Mouse (Mus musculus) embryonic fibroblast, embryonic 13.5 days (primary cell): Measurements from ENCODE around the gene Aph1a.

Experiments used
- CTCF ChIP-seq: IDR thresholded peaks from 2 replicates; pipeline ENCODE4 v1.5.1; 2011; ENCODE audit warnings: mild to moderate bottlenecking, control low read depth, low read length, moderate library complexity, borderline replicate concordance; ENCODE audit not compliant: insufficient read depth
- POLR2A ChIP-seq: IDR thresholded peaks from 2 replicates; pipeline ENCODE4 v1.6.1; 2011; ENCODE audit warnings: low read depth, mild to moderate bottlenecking, control low read depth, low read length, moderate library complexity

DNA sequence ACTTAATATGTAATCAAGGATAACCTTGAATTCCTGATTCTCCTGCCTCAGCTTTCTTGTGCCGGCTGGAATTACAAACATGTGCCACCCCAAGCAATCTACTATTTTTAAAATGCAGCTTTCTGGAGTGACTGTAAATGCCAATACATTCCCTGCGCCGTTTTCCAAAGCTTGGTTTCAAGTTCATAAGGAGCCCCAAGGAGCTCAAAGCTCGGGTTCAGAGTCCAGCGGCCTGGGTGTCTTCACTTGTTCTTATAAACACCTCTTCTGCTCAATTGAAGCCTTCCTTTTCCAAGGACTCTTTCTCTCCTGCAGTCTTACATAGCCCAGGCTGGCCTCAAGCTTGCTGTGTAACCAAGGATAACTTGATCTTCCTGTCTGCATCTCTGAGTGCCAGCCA, 27.7 kb upstream of the Aph1a start:
- TF ChIP-seq POLR2A (no peak), CTCF (no peak)
